Mouse (Mus musculus): ENCODE data around the gene Nr2f2.

Nr2f2 gene

GRCm38 (mm10) chr7:70365941-70366807, at the start of gene Nr2f2:
Gene Nr2f2 (minus strand): TSS chr7:70366735.
- in situ Hi-C loops (cut with MboI; ENCODE audit: low pct_unique_long_range_greater_than_20kb in 1 of 2, low sequenced_read_pairs in 2 of 2, unreplicated experiment in 1 of 2) = no loop called here

- in situ Hi-C loops (cut with MboI; ENCODE audit: low pct_unique_long_range_greater_than_20kb in 1 of 2, low sequenced_read_pairs in 2 of 2, unreplicated experiment in 1 of 2) = no loop called here
Measured at GRCm38 (mm10) chr7:70414461-70414860, 47.9 kb upstream of the Nr2f2 start.

GRCm38 (mm10) chr7:70413646-70414045, 47.1 kb upstream of the Nr2f2 start:
- in situ Hi-C loops (cut with MboI; ENCODE audit: low pct_unique_long_range_greater_than_20kb in 1 of 2, low sequenced_read_pairs in 2 of 2, unreplicated experiment in 1 of 2) = no loop called here

GRCm38 (mm10) chr7:70412900-70413299, 46.4 kb upstream of the Nr2f2 start:
- in situ Hi-C loops (cut with MboI; ENCODE audit: low pct_unique_long_range_greater_than_20kb in 1 of 2, low sequenced_read_pairs in 2 of 2, unreplicated experiment in 1 of 2) = no loop called here

GRCm38 (mm10) chr7:70410350-70410749, 43.8 kb upstream of the Nr2f2 start:
- in situ Hi-C loops (cut with MboI; ENCODE audit: low pct_unique_long_range_greater_than_20kb in 1 of 2, low sequenced_read_pairs in 2 of 2, unreplicated experiment in 1 of 2) = no loop called here

GRCm38 (mm10) chr7:70409890-70410289, 43.4 kb upstream of the Nr2f2 start:
- in situ Hi-C loops (cut with MboI; ENCODE audit: low pct_unique_long_range_greater_than_20kb in 1 of 2, low sequenced_read_pairs in 2 of 2, unreplicated experiment in 1 of 2) = no loop called here

- in situ Hi-C loops (cut with MboI; ENCODE audit: low pct_unique_long_range_greater_than_20kb in 1 of 2, low sequenced_read_pairs in 2 of 2, unreplicated experiment in 1 of 2) = no loop called here
Measured at GRCm38 (mm10) chr7:70408814-70409213, 42.3 kb upstream of the Nr2f2 start.

- in situ Hi-C loops (cut with MboI; ENCODE audit: low pct_unique_long_range_greater_than_20kb in 1 of 2, low sequenced_read_pairs in 2 of 2, unreplicated experiment in 1 of 2) = no loop called here
Measured at GRCm38 (mm10) chr7:70407123-70407522, 40.6 kb upstream of the Nr2f2 start.

- in situ Hi-C loops (cut with MboI; ENCODE audit: low pct_unique_long_range_greater_than_20kb in 1 of 2, low sequenced_read_pairs in 2 of 2, unreplicated experiment in 1 of 2) = no loop called here
Measured at GRCm38 (mm10) chr7:70406527-70406926, 40.0 kb upstream of the Nr2f2 start.

GRCm38 (mm10) chr7:70405466-70405865, 38.9 kb upstream of the Nr2f2 start:
- in situ Hi-C loops (cut with MboI; ENCODE audit: low pct_unique_long_range_greater_than_20kb in 1 of 2, low sequenced_read_pairs in 2 of 2, unreplicated experiment in 1 of 2) = no loop called here

GRCm38 (mm10) chr7:70382828-70383227, 16.3 kb upstream of the Nr2f2 start:
- in situ Hi-C loops (cut with MboI; ENCODE audit: low pct_unique_long_range_greater_than_20kb in 1 of 2, low sequenced_read_pairs in 2 of 2, unreplicated experiment in 1 of 2) = no loop called here

- in situ Hi-C loops (cut with MboI; ENCODE audit: low pct_unique_long_range_greater_than_20kb in 1 of 2, low sequenced_read_pairs in 2 of 2, unreplicated experiment in 1 of 2) = no loop called here
Measured at GRCm38 (mm10) chr7:70381409-70382244, 15.1 kb upstream of the Nr2f2 start.

- in situ Hi-C loops (cut with MboI; ENCODE audit: low pct_unique_long_range_greater_than_20kb in 1 of 2, low sequenced_read_pairs in 2 of 2, unreplicated experiment in 1 of 2) = no loop called here
Measured at GRCm38 (mm10) chr7:70380943-70381342, 14.4 kb upstream of the Nr2f2 start.

- in situ Hi-C loops (cut with MboI; ENCODE audit: low pct_unique_long_range_greater_than_20kb in 1 of 2, low sequenced_read_pairs in 2 of 2, unreplicated experiment in 1 of 2) = no loop called here
Measured at GRCm38 (mm10) chr7:70380246-70380645, 13.7 kb upstream of the Nr2f2 start.

- in situ Hi-C loops (cut with MboI; ENCODE audit: low pct_unique_long_range_greater_than_20kb in 1 of 2, low sequenced_read_pairs in 2 of 2, unreplicated experiment in 1 of 2) = no loop called here
Measured at GRCm38 (mm10) chr7:70370552-70371262, 4.2 kb upstream of the Nr2f2 start.

- in situ Hi-C loops (cut with MboI; ENCODE audit: low pct_unique_long_range_greater_than_20kb in 1 of 2, low sequenced_read_pairs in 2 of 2, unreplicated experiment in 1 of 2) = no loop called here
Measured at GRCm38 (mm10) chr7:70369731-70370551, 3.4 kb upstream of the Nr2f2 start.

- in situ Hi-C loops (cut with MboI; ENCODE audit: low pct_unique_long_range_greater_than_20kb in 1 of 2, low sequenced_read_pairs in 2 of 2, unreplicated experiment in 1 of 2) = no loop called here
Measured at GRCm38 (mm10) chr7:70369061-70369730, 2.7 kb upstream of the Nr2f2 start.

- in situ Hi-C loops (cut with MboI; ENCODE audit: low pct_unique_long_range_greater_than_20kb in 1 of 2, low sequenced_read_pairs in 2 of 2, unreplicated experiment in 1 of 2) = no loop called here
Measured at GRCm38 (mm10) chr7:70368751-70369060, 2.2 kb upstream of the Nr2f2 start.
